ENCODE assay signal across 8 mouse cellular contexts in the genomic region with DNA sequence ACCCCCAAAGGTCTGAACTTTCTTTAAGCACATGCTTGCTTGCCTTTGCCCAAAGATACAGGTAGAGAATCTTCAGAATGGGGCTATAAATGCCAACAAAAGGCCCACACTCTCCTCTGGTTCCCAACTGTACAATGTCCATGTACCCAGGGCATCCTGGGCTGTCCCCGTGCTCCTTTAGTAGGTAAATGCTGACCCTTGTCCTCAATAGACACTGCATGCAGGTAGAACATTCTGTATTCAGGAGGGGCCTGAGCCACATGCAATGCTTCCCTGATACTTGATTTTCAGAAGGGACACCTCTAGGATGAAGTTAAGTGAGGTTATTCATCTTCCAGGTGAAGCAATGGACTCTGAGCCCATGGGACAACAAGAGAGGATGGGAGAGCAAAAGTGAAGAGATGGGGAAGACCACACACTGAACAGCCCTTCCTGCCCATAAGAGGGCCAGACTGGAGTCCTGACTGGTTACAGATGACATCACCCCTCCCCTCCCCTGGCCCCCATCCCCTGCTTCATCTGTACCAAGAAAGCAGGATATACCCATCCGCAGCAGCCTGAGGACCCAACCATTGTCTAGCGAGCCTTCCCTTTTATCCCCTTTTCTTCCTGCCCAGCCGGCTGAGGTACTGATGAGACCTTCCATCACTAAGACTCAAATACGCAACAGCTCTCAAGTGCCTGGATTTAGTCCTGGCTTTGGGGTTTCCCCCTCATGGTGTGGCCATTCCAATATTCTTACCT. TPM values are rescaled to one million over a fixed set of nuclear protein-coding genes. Genes with fewer than 3 reads are reported as not detected.
DNase-seq lines count a peak whose midpoint lies in the region; ATAC-seq and TF ChIP-seq lines count a peak whose summit lies in the region.

No protein-coding gene starts in this region.

- H3K36me3 ChIP-seq in lung, embryonic 14.5 days (ENCODE audit: insufficient read depth) = no peaks in the 10 kb centered on the region
- no peaks in the 10 kb centered on the region for H3K36me3 ChIP-seq in forebrain, embryonic 15.5 days
- H3K36me3 ChIP-seq in kidney, postnatal 0 days (ENCODE audit: insufficient read depth, low read length) = no peaks in the 10 kb centered on the region
- H3K36me3 ChIP-seq in neural tube, embryonic 14.5 days (ENCODE audit: control insufficient read depth, insufficient read depth, low read length) = no peaks in the 10 kb centered on the region

- H3K4me2 ChIP-seq in lung, embryonic 14.5 days = peak overlapping the region; percentile 73
- peak overlapping the region; percentile 66 for H3K4me2 ChIP-seq in forebrain, embryonic 15.5 days (replicated peaks)
- H3K4me2 ChIP-seq in kidney, postnatal 0 days (ENCODE audit: low read length) = peak overlapping the region; percentile 77
- H3K4me2 ChIP-seq in neural tube, embryonic 14.5 days (ENCODE audit: low read depth, low read length) = peak overlapping the region; percentile 60

- H3K4me1 ChIP-seq in lung, embryonic 14.5 days (ENCODE audit: insufficient read depth) = peaks cover 32% of the 10 kb centered on the region
- H3K4me1 ChIP-seq in forebrain, embryonic 15.5 days = peaks cover 36% of the 10 kb centered on the region
- H3K4me1 ChIP-seq in kidney, postnatal 0 days (replicated peaks; ENCODE audit: insufficient read depth, low read length) = peaks cover 11% of the 10 kb centered on the region
- peaks cover 18% of the 10 kb centered on the region; the same call in 1 of the 2 replicates for H3K4me1 ChIP-seq in neural tube, embryonic 14.5 days (ENCODE audit: control insufficient read depth, insufficient read depth, low read length)

- peak; percentile 22 for DNase-seq in lung, embryonic 14.5 days
- DNase-seq in lung, postnatal 25 days (ENCODE audit: low spot score) = no peak
- no peak for DNase-seq in kidney, postnatal 0 days (ENCODE audit: low spot score)
- DNase-seq in right cerebral cortex, postnatal 14 days = no peak
- DNase-seq in frontal cortex, adult 2 months (ENCODE audit: extremely low spot score in 1 of 2, low spot score in 1 of 2) = no peak
- DNase-seq in testis, postnatal 14 days (ENCODE audit: low spot score) = no peak

- H3K27me3 ChIP-seq in lung, embryonic 14.5 days (ENCODE audit: insufficient read depth, low read length) = peaks cover 14% of the 10 kb centered on the region
- 0 out of 2 replicates have a peak, but pooled peaks cover 8% of the 10 kb centered on the region for H3K27me3 ChIP-seq in forebrain, embryonic 15.5 days
- H3K27me3 ChIP-seq in kidney, postnatal 0 days (ENCODE audit: insufficient read depth, low read length) = no peaks in the 10 kb centered on the region; the same call in 1 of the 2 replicates
- 0 out of 2 replicates have a peak, but pooled peaks cover 3% of the 10 kb centered on the region for H3K27me3 ChIP-seq in neural tube, embryonic 14.5 days (ENCODE audit: control insufficient read depth, insufficient read depth, low read length)

- no peak for TF ChIP-seq CTCF in lung, embryonic 14.5 days (IDR thresholded peaks at IDR 0.05; ENCODE audit: low read depth)
- TF ChIP-seq CTCF in kidney, postnatal 0 days (IDR thresholded peaks at IDR 0.05; ENCODE audit: low read depth) = no peak

- no peak overlapping the region for H3K9ac ChIP-seq in lung, embryonic 14.5 days
- no peak overlapping the region for H3K9ac ChIP-seq in forebrain, embryonic 15.5 days (replicated peaks)
- no peak overlapping the region for H3K9ac ChIP-seq in kidney, postnatal 0 days (ENCODE audit: low read depth, low read length)
- H3K9ac ChIP-seq in neural tube, embryonic 14.5 days (replicated peaks; ENCODE audit: low read depth, low read length) = peak overlapping the region; percentile 46; the same call in 1 of the 2 replicates

- H3K9me3 ChIP-seq in lung, embryonic 14.5 days (ENCODE audit: low read depth, low read length) = no peaks in the 10 kb centered on the region
- no peaks in the 10 kb centered on the region for H3K9me3 ChIP-seq in forebrain, embryonic 15.5 days
- H3K9me3 ChIP-seq in kidney, postnatal 0 days (replicated peaks; ENCODE audit: low read length) = no peaks in the 10 kb centered on the region
- no peaks in the 10 kb centered on the region for H3K9me3 ChIP-seq in neural tube, embryonic 14.5 days (ENCODE audit: control insufficient read depth, low read length)

- no peak overlapping the region for H3K27ac ChIP-seq in lung, embryonic 14.5 days (ENCODE audit: low read depth)
- no peak overlapping the region for H3K27ac ChIP-seq in forebrain, embryonic 15.5 days (replicated peaks)
- 0 out of 2 replicates have a peak overlapping the region, but pooled peaks have one; percentile 13 for H3K27ac ChIP-seq in kidney, postnatal 0 days
- 0 out of 2 replicates have a peak overlapping the region, but pooled peaks have one; percentile 28 for H3K27ac ChIP-seq in neural tube, embryonic 14.5 days (ENCODE audit: low read depth, low read length)

- ATAC-seq in lung, embryonic 14.5 days (ENCODE audit: insufficient read depth) = no peak
- no peak for ATAC-seq in forebrain, embryonic 15.5 days (replicated peaks)
- no peak for ATAC-seq in kidney, postnatal 0 days (replicated peaks; ENCODE audit: low FRiP score, low read depth)
- ATAC-seq in neural tube, embryonic 14.5 days (ENCODE audit: low read depth) = no peak

- 29% methylated on average over 5 of the region's 5 CpGs for WGBS in lung, embryonic 14.5 days
- WGBS in forebrain, embryonic 15.5 days = 34% methylated on average over 5 of the region's 5 CpGs
- 46% methylated on average over 5 of the region's 5 CpGs for WGBS in kidney, postnatal 0 days
- WGBS in neural tube, embryonic 14.5 days = 46% methylated on average over 5 of the region's 5 CpGs

- peak overlapping the region; percentile 36 for H3K4me3 ChIP-seq in lung, embryonic 14.5 days (ENCODE audit: low read depth, low read length)
- peak overlapping the region; percentile 46 for H3K4me3 ChIP-seq in forebrain, embryonic 15.5 days
- peak overlapping the region; percentile 32; the same call in 1 of the 2 replicates for H3K4me3 ChIP-seq in kidney, postnatal 0 days (replicated peaks; ENCODE audit: low read depth, low read length)
- peak overlapping the region; percentile 30 for H3K4me3 ChIP-seq in neural tube, embryonic 14.5 days (ENCODE audit: low read depth, low read length)

RNA-seq across cellular contexts. Expression of gene Vwa1, which starts 1.0 kb away (rescaled TPM):
- polyA plus RNA-seq in lung, embryonic 14.5 days (2014; fragmentation: Nextera tagmentation; extraction: Ambion mirVana) = 8.7 and 8.9 TPM in 2 replicates
- 21.8 and 22.6 TPM in 2 replicates for polyA plus RNA-seq in forebrain, embryonic 15.5 days (2015; fragmentation: Nextera tagmentation; extraction: Ambion mirVana)
- 14.8 and 16.4 TPM in 2 replicates for polyA plus RNA-seq in kidney, postnatal 0 days (2015; fragmentation: Nextera tagmentation; extraction: Ambion mirVana)
- polyA plus RNA-seq in neural tube, embryonic 14.5 days (2014; fragmentation: Nextera tagmentation; extraction: Ambion mirVana) = 17.4 and 23.1 TPM in 2 replicates
- polyA plus RNA-seq in frontal cortex, adult 2 months (2012; rRNA removed) = 30.7 and 31.8 TPM in 2 replicates

RNA-seq across cellular contexts. Expression of gene Tmem88b, which starts 12.2 kb away (rescaled TPM):
- 0.12 and 0.15 TPM in 2 replicates for polyA plus RNA-seq in lung, embryonic 14.5 days (2014; fragmentation: Nextera tagmentation; extraction: Ambion mirVana)
- polyA plus RNA-seq in forebrain, embryonic 15.5 days (2015; fragmentation: Nextera tagmentation; extraction: Ambion mirVana) = 0.29 and 0.60 TPM in 2 replicates
- 0.16 and 0.22 TPM in 2 replicates for polyA plus RNA-seq in kidney, postnatal 0 days (2015; fragmentation: Nextera tagmentation; extraction: Ambion mirVana)
- 0.92 and 1.2 TPM in 2 replicates for polyA plus RNA-seq in neural tube, embryonic 14.5 days (2014; fragmentation: Nextera tagmentation; extraction: Ambion mirVana)
- polyA plus RNA-seq in frontal cortex, adult 2 months (2012; rRNA removed) = 24.2 and 26.8 TPM in 2 replicates

RNA-seq across cellular contexts. Expression of gene Atad3a, which starts 12.6 kb away (rescaled TPM):
- 96.6 and 102 TPM in 2 replicates for polyA plus RNA-seq in lung, embryonic 14.5 days (2014; fragmentation: Nextera tagmentation; extraction: Ambion mirVana)
- 91.0 TPM in 2 replicates for polyA plus RNA-seq in forebrain, embryonic 15.5 days (2015; fragmentation: Nextera tagmentation; extraction: Ambion mirVana)
- 92.1 and 92.2 TPM in 2 replicates for polyA plus RNA-seq in kidney, postnatal 0 days (2015; fragmentation: Nextera tagmentation; extraction: Ambion mirVana)
- 82.6 and 85.0 TPM in 2 replicates for polyA plus RNA-seq in neural tube, embryonic 14.5 days (2014; fragmentation: Nextera tagmentation; extraction: Ambion mirVana)
- 88.4 and 95.8 TPM in 2 replicates for polyA plus RNA-seq in frontal cortex, adult 2 months (2012; rRNA removed)

RNA-seq across cellular contexts. Expression of gene Ankrd65, which starts 16.7 kb away (rescaled TPM):
- not detected in 2 replicates for polyA plus RNA-seq in lung, embryonic 14.5 days (2014; fragmentation: Nextera tagmentation; extraction: Ambion mirVana)
- not detected in 2 replicates for polyA plus RNA-seq in forebrain, embryonic 15.5 days (2015; fragmentation: Nextera tagmentation; extraction: Ambion mirVana)
- 0.28 and 0.29 TPM in 2 replicates for polyA plus RNA-seq in kidney, postnatal 0 days (2015; fragmentation: Nextera tagmentation; extraction: Ambion mirVana)
- polyA plus RNA-seq in neural tube, embryonic 14.5 days (2014; fragmentation: Nextera tagmentation; extraction: Ambion mirVana) = not detected in 2 replicates
- polyA plus RNA-seq in frontal cortex, adult 2 months (2012; rRNA removed) = not detected in 2 replicates

RNA-seq across cellular contexts. Expression of gene Mrpl20, which starts 29.2 kb away (rescaled TPM):
- polyA plus RNA-seq in lung, embryonic 14.5 days (2014; fragmentation: Nextera tagmentation; extraction: Ambion mirVana) = 226 and 231 TPM in 2 replicates
- 228 and 244 TPM in 2 replicates for polyA plus RNA-seq in forebrain, embryonic 15.5 days (2015; fragmentation: Nextera tagmentation; extraction: Ambion mirVana)
- polyA plus RNA-seq in kidney, postnatal 0 days (2015; fragmentation: Nextera tagmentation; extraction: Ambion mirVana) = 283 and 294 TPM in 2 replicates
- polyA plus RNA-seq in neural tube, embryonic 14.5 days (2014; fragmentation: Nextera tagmentation; extraction: Ambion mirVana) = 258 and 275 TPM in 2 replicates
- 101 and 116 TPM in 2 replicates for polyA plus RNA-seq in frontal cortex, adult 2 months (2012; rRNA removed)

Comparison
In these comparisons a context has a peak if more than half of its experiments do, and no peak if none do; other contexts are left out.
1. H3K27ac ChIP-seq: peak in kidney, postnatal 0 days (single experiment) and neural tube, embryonic 14.5 days (single experiment); none in lung, embryonic 14.5 days (single experiment) and forebrain, embryonic 15.5 days (single experiment).
2. RNA of gene Tmem88b, which starts 12.2 kb away (polyA plus RNA-seq): 24.2 to 26.8 TPM in frontal cortex, adult 2 months; 0.92 to 1.2 TPM in neural tube, embryonic 14.5 days, 0.29 to 0.60 TPM in forebrain, embryonic 15.5 days, 0.16 to 0.22 TPM in kidney, postnatal 0 days and 0.12 to 0.15 TPM in lung, embryonic 14.5 days; every median in the first group is over 10 times any median in the second.
3. Peak in every context shown above with its lines, with median percentiles within 50 percentile points of each other: H3K4me2 ChIP-seq and H3K4me3 ChIP-seq.